Mouse (Mus musculus) CH12.LX (cell line): ENCODE results near the gene Gtf3c1. TPM values are rescaled to one million over a fixed set of nuclear protein-coding genes. Genes with fewer than 3 reads are reported as not detected.

ENCODE experiments used
- DNase-seq: peaks from one replicate; pipeline ENCODE4 v3.0.0-alpha.2; 2013; ENCODE audit errors: extremely low read depth
- H3K27ac ChIP-seq: 2 replicates; pipeline ENCODE4 v1.5.1; 2012; ENCODE audit warnings: low read depth, mild to moderate bottlenecking, control low read depth, moderate library complexity; ENCODE audit not compliant: insufficient read depth
- H3K27me3 ChIP-seq: replicated peaks from 2 replicates; pipeline ENCODE3; 2012; ENCODE audit warnings: inconsistent platforms
- H3K36me3 ChIP-seq, 2 experiments: replicated peaks in 1 of 2; 2 replicates each; pipeline versions ENCODE3 to v1.6.1; 2012; ENCODE audit warnings: inconsistent platforms in 1 of 2, low read length in 1 of 2, mild to moderate bottlenecking in 1 of 2, mixed read lengths in 1 of 2, moderate library complexity in 1 of 2; ENCODE audit not compliant: control insufficient read depth in 1 of 2, insufficient read depth in 1 of 2
- H3K4me1 ChIP-seq, 2 experiments: 2 replicates each; pipeline ENCODE4 v1.6.1; 2012; ENCODE audit warnings: inconsistent platforms in 1 of 2, moderate library complexity in 1 of 2; ENCODE audit not compliant: insufficient read depth in 2 of 2, control insufficient read depth in 1 of 2
- H3K4me2 ChIP-seq: 2 replicates; pipeline ENCODE4 v1.6.1; 2012; ENCODE audit warnings: low read depth, mild to moderate bottlenecking, control low read depth; ENCODE audit not compliant: poor library complexity, insufficient read depth, severe bottlenecking
- H3K4me3 ChIP-seq, 3 experiments: fragments of 150-350 bp in 1 of 3; sonication (generic) in 1 of 3; replicated peaks in 1 of 3; 2 replicates each; pipeline versions ENCODE3 to v1.5.1; 2011 to 2012; ENCODE audit warnings: low read depth in 2 of 3, low read length in 2 of 3, mild to moderate bottlenecking in 2 of 3, moderate library complexity in 2 of 3, control low read depth in 1 of 3, improper control_type of control experiment in 1 of 3, inconsistent platforms in 1 of 3, mixed read lengths in 1 of 3; ENCODE audit not compliant: poor library complexity in 1 of 3
- H3K79me2 ChIP-seq: replicated peaks from 2 replicates; pipeline ENCODE4 v1.6.1; 2012; ENCODE audit warnings: mild to moderate bottlenecking, moderate library complexity; ENCODE audit not compliant: control insufficient read depth, poor library complexity, insufficient read depth, severe bottlenecking; ENCODE audit errors: extremely low read depth
- H3K9ac ChIP-seq: 2 replicates; pipeline ENCODE4 v1.6.1; 2012; ENCODE audit warnings: low read depth, mild to moderate bottlenecking, control low read depth, moderate library complexity; ENCODE audit not compliant: insufficient read depth
- H3K9me3 ChIP-seq: replicated peaks from 2 replicates; pipeline ENCODE3; 2012; ENCODE audit warnings: low read length, inconsistent platforms, mixed read lengths
- BHLHE40 ChIP-seq: IDR thresholded peaks from 2 replicates; pipeline ENCODE4 v1.6.1; 2011; ENCODE audit warnings: mild to moderate bottlenecking, low read depth, low read length, improper control_type of control experiment
- CHD1 ChIP-seq: IDR thresholded peaks from 2 replicates; pipeline ENCODE4 v1.6.1; 2012; ENCODE audit warnings: low read depth, low read length, improper control_type of control experiment, inconsistent platforms
- CHD2 ChIP-seq: IDR thresholded peaks from 2 replicates; pipeline ENCODE4 v1.6.1; 2011; ENCODE audit warnings: low read length, improper control_type of control experiment
- CTCF ChIP-seq, 2 experiments: IDR thresholded peaks in 1 of 2; conservative IDR thresholded peaks in 1 of 2; 2 replicates each; pipeline ENCODE4 v1.5.1; 2011 to 2012; ENCODE audit warnings: low read depth in 2 of 2, low read length in 2 of 2, improper control_type of control experiment in 1 of 2, inconsistent platforms in 1 of 2, mild to moderate bottlenecking in 1 of 2, moderate library complexity in 1 of 2
- E2F4 ChIP-seq: IDR thresholded peaks from 2 replicates; pipeline ENCODE4 v1.6.1; 2011; ENCODE audit warnings: low read depth, low read length, improper control_type of control experiment; ENCODE audit not compliant: insufficient replicate concordance
- ELF1 ChIP-seq: IDR thresholded peaks from 2 replicates; pipeline ENCODE4 v1.6.1; 2014; ENCODE audit warnings: low read depth, mild to moderate bottlenecking, inconsistent platforms, low read length, improper control_type of control experiment
- EP300 ChIP-seq: IDR thresholded peaks from 2 replicates; pipeline ENCODE4 v1.6.1; 2011; ENCODE audit warnings: low read length, improper control_type of control experiment
- ETS1 ChIP-seq: conservative IDR thresholded peaks from 2 replicates; pipeline ENCODE4 v1.6.1; 2012; ENCODE audit warnings: low read depth, mild to moderate bottlenecking, inconsistent platforms, low read length, improper control_type of control experiment, moderate library complexity
- GABPA ChIP-seq: IDR thresholded peaks from 2 replicates; pipeline ENCODE4 v1.6.1; 2012; ENCODE audit warnings: low read depth, low read length, improper control_type of control experiment, inconsistent platforms; ENCODE audit not compliant: insufficient replicate concordance
- HCFC1 ChIP-seq: IDR thresholded peaks from 2 replicates; pipeline ENCODE4 v1.6.1; 2012; ENCODE audit warnings: low read depth, mild to moderate bottlenecking, inconsistent platforms, low read length, improper control_type of control experiment
- IRF4 ChIP-seq: IDR thresholded peaks from 2 replicates; pipeline ENCODE4 v1.6.1; 2014; ENCODE audit warnings: low read depth, mild to moderate bottlenecking, inconsistent platforms, low read length, improper control_type of control experiment
- JUN ChIP-seq: IDR thresholded peaks from 2 replicates; pipeline ENCODE4 v1.6.1; 2011; ENCODE audit warnings: low read depth, mild to moderate bottlenecking, low read length, improper control_type of control experiment, moderate library complexity; ENCODE audit not compliant: insufficient read depth
- JUND ChIP-seq: conservative IDR thresholded peaks from 2 replicates; pipeline ENCODE4 v1.6.1; 2011; ENCODE audit warnings: low read depth, low read length, improper control_type of control experiment
- KAT2A ChIP-seq: IDR thresholded peaks from 2 replicates; pipeline ENCODE4 v1.6.1; 2012; ENCODE audit warnings: low read length, improper control_type of control experiment, inconsistent platforms; ENCODE audit not compliant: insufficient replicate concordance
- MAFK ChIP-seq: IDR thresholded peaks from 2 replicates; pipeline ENCODE4 v1.6.1; 2011; ENCODE audit warnings: low read length, improper control_type of control experiment; ENCODE audit not compliant: insufficient replicate concordance
- MAX ChIP-seq: IDR thresholded peaks from 2 replicates; pipeline ENCODE4 v1.6.1; 2011; ENCODE audit warnings: low read length, improper control_type of control experiment
- MAZ ChIP-seq: IDR thresholded peaks from 2 replicates; pipeline ENCODE4 v1.6.1; 2012; ENCODE audit warnings: low read depth, mild to moderate bottlenecking, inconsistent platforms, low read length, improper control_type of control experiment, moderate library complexity
- MEF2A ChIP-seq: IDR thresholded peaks from 2 replicates; pipeline ENCODE4 v1.6.1; 2014; ENCODE audit warnings: low read depth, mild to moderate bottlenecking, inconsistent platforms, low read length, improper control_type of control experiment, borderline replicate concordance
- MXI1 ChIP-seq: IDR thresholded peaks from 2 replicates; pipeline ENCODE4 v1.6.1; 2011; ENCODE audit warnings: mild to moderate bottlenecking, low read depth, low read length, improper control_type of control experiment
- MYC ChIP-seq: IDR thresholded peaks from 2 replicates; pipeline ENCODE4 v1.6.1; 2011; ENCODE audit warnings: low read depth, mild to moderate bottlenecking, improper control_type of control experiment, low read length
- NELFE ChIP-seq: IDR thresholded peaks from 2 replicates; pipeline ENCODE4 v1.6.1; 2011; ENCODE audit warnings: low read depth, low read length, improper control_type of control experiment
- NRF1 ChIP-seq: IDR thresholded peaks from 2 replicates; pipeline ENCODE4 v1.6.1; 2014; ENCODE audit warnings: low read depth, mild to moderate bottlenecking, inconsistent platforms, low read length, improper control_type of control experiment, moderate library complexity
- PAX5 ChIP-seq: IDR thresholded peaks from 2 replicates; pipeline ENCODE4 v1.6.1; 2012; ENCODE audit warnings: low read length, inconsistent platforms, mixed read lengths
- POLR2A ChIP-seq: IDR thresholded peaks from 2 replicates; pipeline ENCODE4 v1.6.1; 2011; ENCODE audit warnings: low read depth, mild to moderate bottlenecking, improper control_type of control experiment, low read length
- POLR2AphosphoS2 ChIP-seq: IDR thresholded peaks from 2 replicates; pipeline ENCODE4 v1.6.1; 2011; ENCODE audit warnings: low read depth, low read length, improper control_type of control experiment
- RAD21 ChIP-seq: IDR thresholded peaks from 2 replicates; pipeline ENCODE4 v1.6.1; 2011; ENCODE audit warnings: low read depth, mild to moderate bottlenecking, low read length, improper control_type of control experiment, moderate library complexity
- RCOR1 ChIP-seq: conservative IDR thresholded peaks from 2 replicates; pipeline ENCODE4 v1.6.1; 2012; ENCODE audit warnings: low read depth, mild to moderate bottlenecking, inconsistent platforms, low read length, improper control_type of control experiment
- SIN3A ChIP-seq: IDR thresholded peaks from 2 replicates; pipeline ENCODE4 v1.6.1; 2012; ENCODE audit warnings: low read length, improper control_type of control experiment, inconsistent platforms
- SMC3 ChIP-seq: IDR thresholded peaks from 2 replicates; pipeline ENCODE4 v1.6.1; 2011; ENCODE audit warnings: low read depth, low read length, improper control_type of control experiment
- TBP ChIP-seq: conservative IDR thresholded peaks from 2 replicates; pipeline ENCODE4 v1.6.1; 2011; ENCODE audit warnings: low read depth, low read length, improper control_type of control experiment
- TCF12 ChIP-seq: IDR thresholded peaks from 2 replicates; pipeline ENCODE4 v1.6.1; 2014; ENCODE audit warnings: low read depth, mild to moderate bottlenecking, inconsistent platforms, low read length, improper control_type of control experiment
- UBTF ChIP-seq: IDR thresholded peaks from 2 replicates; pipeline ENCODE4 v1.6.1; 2012; ENCODE audit warnings: low read depth, mild to moderate bottlenecking, inconsistent platforms, low read length, improper control_type of control experiment, moderate library complexity
- USF1 ChIP-seq: IDR thresholded peaks from 2 replicates; pipeline ENCODE4 v1.6.1; 2014; ENCODE audit warnings: low read depth, mild to moderate bottlenecking, inconsistent platforms, low read length, improper control_type of control experiment
- USF2 ChIP-seq: conservative IDR thresholded peaks from 2 replicates; pipeline ENCODE4 v1.6.1; 2011; ENCODE audit warnings: low read depth, low read length, improper control_type of control experiment
- ZC3H11A ChIP-seq: IDR thresholded peaks from 2 replicates; pipeline ENCODE4 v1.6.1; 2012; ENCODE audit warnings: low read depth, mild to moderate bottlenecking, inconsistent platforms, low read length, improper control_type of control experiment
- ZKSCAN1 ChIP-seq: IDR thresholded peaks from 2 replicates; pipeline ENCODE4 v1.6.1; 2012; ENCODE audit warnings: low read depth, inconsistent platforms, low read length, improper control_type of control experiment, borderline replicate concordance
- ZMIZ1 ChIP-seq: IDR thresholded peaks from 2 replicates; pipeline ENCODE4 v1.6.1; 2012; ENCODE audit warnings: low read depth, mild to moderate bottlenecking, inconsistent platforms, low read length, improper control_type of control experiment
- ZNF384 ChIP-seq: IDR thresholded peaks from 2 replicates; pipeline ENCODE4 v1.6.1; 2012; ENCODE audit warnings: low read depth, low read length, improper control_type of control experiment, inconsistent platforms
- dilution Hi-C: fragments of 300-500 bp; cut with MboI; formaldehyde crosslinking; loops from 2 replicates; pipeline ENCODE4 v1.14.3; 2020; ENCODE audit warnings: low sequenced_read_pairs; ENCODE audit not compliant: extremely low pct_unique_long_range_greater_than_20kb, extremely low pct_ligation_motif_present
- in situ Hi-C: fragments of 300-500 bp; cut with MboI; formaldehyde crosslinking; loops from 3 replicates; pipeline ENCODE4 v1.14.3; 2019; ENCODE audit warnings: low sequenced_read_pairs, low pct_ligation_motif_present, low pct_unique_long_range_greater_than_20kb, mixed read lengths
- polyA plus RNA-seq: library from polyadenylated mRNA; unstranded; fragments of >175 nt; gene quantifications from 2 replicates; pipeline ENCODE4 v1.2.1, GENCODE M21; 2012; ENCODE audit warnings: low read depth; ENCODE audit not compliant: insufficient read length
- total RNA-seq, 2 experiments: library from RNA; depleted of rRNA; stranded (reverse); fragments of 300-350 nt in 1 of 2; fragments of >200 nt in 1 of 2; gene quantifications; 2 replicates each; pipeline ENCODE4 v1.2.3; 2012 to 2014

Gene Gtf3c1
- total and polyA plus RNA-seq, 3 experiments: 20.2 to 48.4 (median 46.8) TPM

- Histone ChIP-seq H3K4me3 (peak overlapping the region in 1 of 3 experiments; percentile 12), H3K27me3 (no peaks in the 10 kb centered on the region), H3K4me1 (peaks cover 37 to 49% of the 10 kb centered on the region in 2 experiments), H3K9ac (no peak overlapping the region), H3K9me3 (no peaks in the 10 kb centered on the region), H3K36me3 (peaks cover 44 to 61% of the 10 kb centered on the region in 2 experiments), H3K79me2 (no peaks in the 10 kb centered on the region), H3K27ac (peak overlapping the region; percentile 29), H3K4me2 (peak overlapping the region; percentile 48)
- TF ChIP-seq MXI1 (peak; percentile 67), CTCF (conservative IDR thresholded peaks at IDR 0.05 in 1 of 2, IDR thresholded peaks at IDR 0.05 in 1 of 2; ENCODE audit: low read depth in 2 of 2, low read length in 2 of 2) (peak; percentile 77 to 96; a peak in 3 of 4 replicates), TBP (no peak), E2F4 (0 out of 2 replicates have a peak, but pooled peaks have one; percentile 29), USF2 (no peak), SIN3A (peak; percentile 79), NRF1 (0 out of 2 replicates have a peak, but pooled peaks have one; percentile 20), CHD1 (no peak), PAX5 (no peak), JUND (peak; percentile 58; the same call in 1 of the 2 replicates), HCFC1 (peak; percentile 46; the same call in 1 of the 2 replicates), BHLHE40 (peak; percentile 98), ZC3H11A (peak; percentile 93), ZMIZ1 (peak; percentile 31; the same call in 1 of the 2 replicates), ETS1 (peak; percentile 96), MAZ (peak; percentile 49; the same call in 1 of the 2 replicates), JUN (peak; percentile 44; the same call in 1 of the 2 replicates), RAD21 (peak; percentile 100), CHD2 (no peak; the same call in 1 of the 2 replicates), EP300 (peak; percentile 69), MAFK (peak; percentile 11; the same call in 1 of the 2 replicates), MYC (peak; percentile 75), USF1 (peak; percentile 32; the same call in 1 of the 2 replicates), POLR2A (no peak), GABPA (no peak), UBTF (no peak), RCOR1 (peak; percentile 84), ELF1 (peak; percentile 84), ZNF384 (no peak), ZKSCAN1 (no peak), KAT2A (0 out of 2 replicates have a peak, but pooled peaks have one; percentile 44), SMC3 (peak; percentile 96), MEF2A (peak; percentile 79), NELFE (peak; percentile 52; the same call in 1 of the 2 replicates), MAX (peak; percentile 81), TCF12 (peak; percentile 94), IRF4 (peak; percentile 79), POLR2AphosphoS2 (peak; percentile 74; the same call in 1 of the 2 replicates)
- dilution Hi-C loops: no loop called here
- in situ Hi-C loops: no loop called here
- DNase-seq: peak; percentile 88
Measured at GRCm38 (mm10) chr7:125638870-125639386, 68.7 kb downstream of the Gtf3c1 start.
